Mouse (Mus musculus): ENCODE data around the gene Cxcr5. TPM values are rescaled to one million over a fixed set of nuclear protein-coding genes. Genes with fewer than 3 reads are reported as not detected.
A peak's percentile ranks its signal among the peaks of the same experiment; 100 is the strongest.

Cxcr5 gene
- total RNA-seq (2021), result not detected
- long read RNA-seq, experiment 1, partial matches to known transcripts, result 0 of 2 reads
- long read RNA-seq, experiment 1, other reads (novel, unspliced or antisense), result 2 of 2 reads
- long read RNA-seq, experiment 2, partial matches to known transcripts, result 4 of 8 reads
- long read RNA-seq, experiment 2, other reads (novel, unspliced or antisense), result 4 of 8 reads

- no peak within 1 kb of the TSS for H3K4me3 ChIP-seq
- no peak for DNase-seq (ENCODE audit: low spot score in 2 of 2)
- H3K27ac ChIP-seq, result no peak within 1 kb of the TSS
- TF ChIP-seq CTCF (conservative IDR thresholded peaks at IDR 0.05), result no peak
These were observed at the start of gene Cxcr5 for GRCm38 (mm10) chr9:44561597-44561996. Gene Cxcr5 (minus strand): TSS chr9:44561877.

GRCm38 (mm10) chr9:44610371-44610770, 48.7 kb upstream of the Cxcr5 start:
- TF ChIP-seq CTCF (conservative IDR thresholded peaks at IDR 0.05), result no peak
- no peak for DNase-seq (ENCODE audit: low spot score in 2 of 2)
- Histone ChIP-seq H3K4me3 (no peak overlapping the region), H3K27ac (no peak overlapping the region)

GRCm38 (mm10) chr9:44607306-44607705, 45.6 kb upstream of the Cxcr5 start:
- no peak for DNase-seq (ENCODE audit: low spot score in 2 of 2)
- H3K4me3 ChIP-seq, result peak overlapping the region; percentile 80

GRCm38 (mm10) chr9:44606646-44607045, 45.0 kb upstream of the Cxcr5 start:
- peak overlapping the region; percentile 80; the same call in 1 of the 2 replicates for H3K4me3 ChIP-seq
- no peak for DNase-seq (ENCODE audit: low spot score in 2 of 2)
- no peak for TF ChIP-seq CTCF (conservative IDR thresholded peaks at IDR 0.05)
- no peak overlapping the region for H3K27ac ChIP-seq

More at GRCm38 (mm10) chr9:44607306-44607705, 45.6 kb upstream of the Cxcr5 start:
- H3K27ac ChIP-seq, result no peak overlapping the region
- no peak for TF ChIP-seq CTCF (conservative IDR thresholded peaks at IDR 0.05)

- peak overlapping the region; percentile 80 for H3K4me3 ChIP-seq
- no peak for TF ChIP-seq CTCF (conservative IDR thresholded peaks at IDR 0.05)
- H3K27ac ChIP-seq, result peak overlapping the region; percentile 99
- no peak for DNase-seq (ENCODE audit: low spot score in 2 of 2)
These were observed 44.0 kb upstream of the Cxcr5 start for GRCm38 (mm10) chr9:44605616-44606165.

GRCm38 (mm10) chr9:44604779-44605615, 43.3 kb upstream of the Cxcr5 start, which contains the start of gene Ddx6:
Gene Ddx6 (plus strand): TSS chr9:44604892.
- peak within 1 kb of the TSS; percentile 80 for H3K4me3 ChIP-seq
- TF ChIP-seq CTCF (conservative IDR thresholded peaks at IDR 0.05), result no peak
- DNase-seq (ENCODE audit: low spot score in 2 of 2), result peak; percentile 45 to 64
- H3K27ac ChIP-seq, result peak within 1 kb of the TSS; percentile 99

- Histone ChIP-seq H3K27ac (peak overlapping the region; percentile 99), H3K4me3 (peak overlapping the region; percentile 80)
- 0 out of 2 replicates have a peak, but pooled peaks have one; percentile 19 for TF ChIP-seq CTCF (conservative IDR thresholded peaks at IDR 0.05)
- DNase-seq (ENCODE audit: low spot score in 2 of 2), result peak; percentile 78 to 82
These were observed 42.7 kb upstream of the Cxcr5 start for GRCm38 (mm10) chr9:44604290-44604778.

- peak overlapping the region; percentile 80 for H3K4me3 ChIP-seq
- peak overlapping the region; percentile 99 for H3K27ac ChIP-seq
- peak; percentile 44 to 67 for DNase-seq (ENCODE audit: low spot score in 2 of 2)
- TF ChIP-seq CTCF (conservative IDR thresholded peaks at IDR 0.05), result no peak
These were observed 42.0 kb upstream of the Cxcr5 start for GRCm38 (mm10) chr9:44603454-44604289.

- H3K4me3 ChIP-seq, result peak overlapping the region; percentile 80; the same call in 1 of the 2 replicates
- peak overlapping the region; percentile 99; the same call in 1 of the 2 replicates for H3K27ac ChIP-seq
- no peak for DNase-seq (ENCODE audit: low spot score in 2 of 2)
- no peak for TF ChIP-seq CTCF (conservative IDR thresholded peaks at IDR 0.05)
These were observed 41.1 kb upstream of the Cxcr5 start for GRCm38 (mm10) chr9:44602766-44603165.

- no peak for DNase-seq (ENCODE audit: low spot score in 2 of 2)
- Histone ChIP-seq H3K27ac (no peak overlapping the region), H3K4me3 (no peak overlapping the region)
- no peak for TF ChIP-seq CTCF (conservative IDR thresholded peaks at IDR 0.05)
These were observed 39.1 kb upstream of the Cxcr5 start for GRCm38 (mm10) chr9:44600801-44601200.

GRCm38 (mm10) chr9:44599616-44600015, 37.9 kb upstream of the Cxcr5 start:
- no peak overlapping the region for H3K4me3 ChIP-seq
- no peak for DNase-seq (ENCODE audit: low spot score in 2 of 2)
- no peak for TF ChIP-seq CTCF (conservative IDR thresholded peaks at IDR 0.05)
- H3K27ac ChIP-seq, result no peak overlapping the region

- no peak for DNase-seq (ENCODE audit: low spot score in 2 of 2)
- H3K27ac ChIP-seq, result no peak overlapping the region
- TF ChIP-seq CTCF (conservative IDR thresholded peaks at IDR 0.05), result no peak
These were observed 37.3 kb upstream of the Cxcr5 start for GRCm38 (mm10) chr9:44598899-44599495.

More at GRCm38 (mm10) chr9:44598899-44599495, 37.3 kb upstream of the Cxcr5 start:
- H3K4me3 ChIP-seq, result peak overlapping the region; percentile 30
